Mouse (Mus musculus) limb, embryonic 14.5 days (tissue): ENCODE results near the gene Otud3. TPM values are rescaled to one million over a fixed set of nuclear protein-coding genes. Genes with fewer than 3 reads are reported as not detected.
A peak's percentile ranks its signal among the peaks of the same experiment; 100 is the strongest.
"Not testable (repeated sequence)": the region's sequence is repeated elsewhere in the genome, so short reads cannot be mapped to it uniquely, and the experiment has no call there.

Source experiments
- ATAC-seq: fragments of 200-750 bp; cut with Nextera tagmentation; 2 replicates; pipeline ENCODE4 v1.8.0; 2017; ENCODE audit warnings: low read depth, moderate number of reproducible peaks, moderate TSS enrichment; ENCODE audit not compliant: low FRiP score
- DNase-seq: peaks from one replicate; pipeline ENCODE4 v3.0.0-alpha.2; 2015; ENCODE audit warnings: low spot score
- H3K27ac ChIP-seq: fragments of 300-500 bp; sonication (generic); replicated peaks from 2 replicates; pipeline ENCODE4 v1.5.1; 2014; ENCODE audit warnings: low read depth, mild to moderate bottlenecking, low read length, moderate library complexity, mixed read lengths
- H3K27me3 ChIP-seq: fragments of 300-500 bp; sonication (generic); 2 replicates; pipeline ENCODE4 v1.6.1; 2014; ENCODE audit warnings: low read length, mixed read lengths; ENCODE audit not compliant: control insufficient read depth, insufficient read depth
- H3K36me3 ChIP-seq: fragments of 300-500 bp; sonication (generic); 2 replicates; pipeline ENCODE4 v1.6.1; 2014; ENCODE audit warnings: mild to moderate bottlenecking, low read length, moderate library complexity, mixed read lengths; ENCODE audit not compliant: control insufficient read depth, insufficient read depth
- H3K4me1 ChIP-seq: fragments of 300-500 bp; sonication (generic); 2 replicates; pipeline ENCODE4 v1.6.1; 2014; ENCODE audit warnings: antibody characterized with exemption, low read length, mixed read lengths; ENCODE audit not compliant: control insufficient read depth, insufficient read depth
- H3K4me2 ChIP-seq: fragments of 300-500 bp; sonication (generic); replicated peaks from 2 replicates; pipeline ENCODE4 v1.6.1; 2014; ENCODE audit warnings: low read depth, mild to moderate bottlenecking, low read length, moderate library complexity; ENCODE audit not compliant: severe bottlenecking
- H3K4me3 ChIP-seq: fragments of 300-500 bp; sonication (generic); replicated peaks from 2 replicates; pipeline ENCODE4 v1.5.1; 2014; ENCODE audit warnings: low read length
- H3K9ac ChIP-seq: fragments of 300-500 bp; sonication (generic); 2 replicates; pipeline ENCODE4 v1.6.1; 2014; ENCODE audit warnings: mild to moderate bottlenecking, low read depth, low read length, moderate library complexity; ENCODE audit not compliant: severe bottlenecking
- H3K9me3 ChIP-seq: fragments of 300-500 bp; sonication (generic); 2 replicates; pipeline ENCODE4 v1.6.1; 2016; ENCODE audit warnings: low read length; ENCODE audit not compliant: control insufficient read depth
- POLR2A ChIP-seq: fragments of 200-500 bp; IDR thresholded peaks from 2 replicates; pipeline ENCODE4 v1.8.0; 2012; ENCODE audit warnings: inconsistent platforms, mild to moderate bottlenecking, moderate library complexity, borderline replicate concordance; ENCODE audit not compliant: insufficient read depth, insufficient read length; ENCODE audit errors: extremely low read depth
- WGBS: fragments of 180-500 bp; shearing (Covaris S2); extraction: QIAGEN DNeasy Blood & Tissue Kit; methylation state at CpG from one replicate; pipeline ENCODE4 v1.1.7; 2014; 5-methylcytosine and 5-hydroxymethylcytosine counted together
- polyA plus RNA-seq, 2 experiments: library from polyadenylated mRNA; depleted of rRNA in 1 of 2; stranded (reverse) in 1 of 2; unstranded in 1 of 2; fragments of >200 nt; fragmentation: Nextera tagmentation in 1 of 2; extraction: Ambion mirVana in 1 of 2; gene quantifications; 2 replicates each; pipeline versions ENCODE4 v1.2.1 to v1.2.3; 2012 to 2014

Gene Otud3
- polyA plus RNA-seq, 2 experiments = 2.7 to 8.2 TPM

GRCm38 (mm10) chr4:138880811-138881584 is 32.7 kb downstream of the Otud3 start:
- TF ChIP-seq POLR2A = no peak
- no peak overlapping the region for H3K9ac ChIP-seq

GRCm38 (mm10) chr4:138879808-138880207 is 33.9 kb downstream of the Otud3 start:
- no peaks in the 10 kb centered on the region for H3K36me3 ChIP-seq
- no peaks in the 10 kb centered on the region for H3K27me3 ChIP-seq
- H3K4me3 ChIP-seq = no peak overlapping the region
- peaks cover 4% of the 10 kb centered on the region; the same call in 1 of the 2 replicates for H3K4me1 ChIP-seq
- no peak overlapping the region for H3K4me2 ChIP-seq
- 84% methylated on average over 11 of the region's 11 CpGs for WGBS
- ATAC-seq (no peak), DNase-seq (no peak)
- no peak overlapping the region for H3K27ac ChIP-seq
- H3K9ac ChIP-seq = no peak overlapping the region
- no peak for TF ChIP-seq POLR2A
- H3K9me3 ChIP-seq = no peaks in the 10 kb centered on the region

More at GRCm38 (mm10) chr4:138880811-138881584, 32.7 kb downstream of the Otud3 start:
- no peak for DNase-seq
- H3K4me2 ChIP-seq = no peak overlapping the region
- ATAC-seq = no peak
- peaks cover 4% of the 10 kb centered on the region; the same call in 1 of the 2 replicates for H3K4me1 ChIP-seq
- WGBS = 87% methylated on average over 7 of the region's 7 CpGs
- no peak overlapping the region for H3K4me3 ChIP-seq
- H3K27me3 ChIP-seq = no peaks in the 10 kb centered on the region
- H3K9me3 ChIP-seq = no peaks in the 10 kb centered on the region
- no peaks in the 10 kb centered on the region for H3K36me3 ChIP-seq
- no peak overlapping the region for H3K27ac ChIP-seq

GRCm38 (mm10) chr4:138878783-138879182 is 35.0 kb downstream of the Otud3 start:
- H3K9me3 ChIP-seq = no peaks in the 10 kb centered on the region
- H3K27ac ChIP-seq = no peak overlapping the region
- DNase-seq (no peak), ATAC-seq (no peak)
- H3K27me3 ChIP-seq = no peaks in the 10 kb centered on the region
- H3K36me3 ChIP-seq = no peaks in the 10 kb centered on the region
- 50% methylated on average over 8 of the region's 8 CpGs for WGBS
- H3K4me1 ChIP-seq = peaks cover 4% of the 10 kb centered on the region; the same call in 1 of the 2 replicates
- no peak overlapping the region for H3K4me2 ChIP-seq
- H3K4me3 ChIP-seq = no peak overlapping the region
- TF ChIP-seq POLR2A = no peak
- H3K9ac ChIP-seq = no peak overlapping the region

GRCm38 (mm10) chr4:138877731-138878130 is 36.0 kb downstream of the Otud3 start, which contains the start of gene Pla2g2e:
Gene Pla2g2e, plus strand, starts transcription at chr4:138877942.
- no peak within 1 kb of the TSS for H3K4me2 ChIP-seq
- H3K4me3 ChIP-seq = no peak within 1 kb of the TSS
- 67% methylated on average over 4 of the region's 4 CpGs for WGBS
- H3K4me1 ChIP-seq = peaks cover 4% of the 10 kb centered on the region; the same call in 1 of the 2 replicates
- no peaks in the 10 kb centered on the region for H3K9me3 ChIP-seq
- DNase-seq (no peak), ATAC-seq (no peak)
- H3K27me3 ChIP-seq = no peaks in the 10 kb centered on the region
- 0 out of 2 replicates have a peak within 1 kb of the TSS, but pooled peaks have one; percentile 16 for H3K9ac ChIP-seq
- TF ChIP-seq POLR2A = no peak
- no peak within 1 kb of the TSS for H3K27ac ChIP-seq
- no peaks in the 10 kb centered on the region for H3K36me3 ChIP-seq

- Histone ChIP-seq H3K36me3 (no peaks in the 10 kb centered on the region), H3K9me3 (no peaks in the 10 kb centered on the region), H3K27ac (no peak overlapping the region), H3K4me1 (no peaks in the 10 kb centered on the region), H3K4me2 (no peak overlapping the region), H3K27me3 (no peaks in the 10 kb centered on the region), H3K9ac (no peak overlapping the region), H3K4me3 (no peak overlapping the region)
- ATAC-seq = no peak
- DNase-seq = no peak
- 91% methylated on average over 2 of the region's 2 CpGs for WGBS
- no peak for TF ChIP-seq POLR2A
Observed at GRCm38 (mm10) chr4:138875986-138876385, 37.8 kb downstream of the Otud3 start.

DNA sequence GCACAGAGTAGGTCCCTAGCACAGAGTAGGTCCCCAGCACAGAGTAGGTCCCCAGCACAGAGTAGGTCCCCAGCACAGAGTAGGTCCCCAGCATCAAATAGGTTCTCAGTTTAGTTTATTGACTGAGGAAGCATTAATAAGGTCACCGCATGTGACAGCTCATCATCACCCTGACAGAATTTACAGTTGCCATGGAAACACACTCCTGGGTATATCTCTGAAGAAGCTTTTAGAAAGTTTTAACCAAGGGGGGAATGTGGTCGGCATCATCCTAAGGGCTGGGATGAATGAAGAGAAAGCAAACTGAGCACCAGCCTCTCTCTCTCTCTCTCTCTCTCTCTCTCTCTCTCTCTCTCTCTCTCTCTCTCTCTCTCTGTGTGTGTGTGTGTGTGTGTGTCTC is 38.5 kb downstream of the Otud3 start:
- not testable (repeated sequence) for DNase-seq, H3K27me3 ChIP-seq, H3K4me2 ChIP-seq, H3K4me1 ChIP-seq, H3K27ac ChIP-seq, H3K4me3 ChIP-seq, ATAC-seq, H3K9me3 ChIP-seq, H3K9ac ChIP-seq, H3K36me3 ChIP-seq
- WGBS = 85% methylated on average over 2 of the region's 2 CpGs
